Mouse (Mus musculus): ENCODE data around the gene Jaml.

Gene Jaml

GRCm38 (mm10) chr9:45121001-45121400, 42.0 kb downstream of the Jaml start:
- DNase-seq (ENCODE audit: low read depth, low spot score) = no peak

DNA sequence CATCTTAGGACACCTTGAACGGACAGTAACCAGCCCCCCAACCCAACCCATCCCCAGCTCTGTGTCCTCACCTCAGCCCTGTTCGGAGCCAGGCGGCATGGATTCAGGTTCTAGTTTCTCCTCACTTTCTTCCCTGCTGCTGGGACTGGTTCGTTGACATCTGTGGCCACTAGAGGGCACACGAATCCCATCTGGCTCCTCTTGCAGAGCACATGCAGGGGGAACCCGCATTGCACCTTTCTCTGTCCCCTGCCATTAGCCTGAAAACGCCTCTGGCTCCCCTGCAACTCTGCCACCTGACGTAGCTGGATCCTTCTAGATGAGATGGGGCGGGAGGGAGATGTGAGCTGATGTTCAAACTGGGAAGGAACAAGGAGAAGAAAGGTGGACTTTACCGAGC, 42.8 kb downstream of the Jaml start:
- peak; percentile 39 for DNase-seq (ENCODE audit: low read depth, low spot score)

- no peak for DNase-seq (ENCODE audit: low read depth, low spot score)
Measured at GRCm38 (mm10) chr9:45122209-45122761, 43.3 kb downstream of the Jaml start.

GRCm38 (mm10) chr9:45125211-45125610, 46.2 kb downstream of the Jaml start:
- no peak for DNase-seq (ENCODE audit: low read depth, low spot score)

- no peak for DNase-seq (ENCODE audit: low read depth, low spot score)
Measured at GRCm38 (mm10) chr9:45126941-45127340, 48.0 kb downstream of the Jaml start.

DNA sequence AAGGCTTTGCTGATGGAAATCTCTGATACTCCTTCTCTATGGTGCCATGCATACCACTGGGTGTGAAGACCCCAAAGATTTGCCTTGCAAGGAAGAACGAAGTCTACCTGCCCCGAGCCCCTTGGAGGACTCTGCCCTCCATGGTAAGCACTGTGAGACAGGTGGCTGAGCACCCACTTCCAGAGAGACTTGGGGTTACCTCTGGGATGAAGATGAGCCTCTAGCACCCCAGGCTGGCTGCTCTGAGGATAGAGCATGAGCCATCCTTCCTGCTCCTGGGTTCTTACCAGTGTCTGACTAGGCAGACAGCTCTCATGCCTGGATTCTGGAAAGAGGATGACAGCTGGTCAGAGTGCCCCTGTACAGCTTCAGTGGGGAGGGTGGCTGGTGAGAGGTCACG, 51.1 kb downstream of the Jaml start:
- no peak for DNase-seq (ENCODE audit: low read depth, low spot score)

- DNase-seq (ENCODE audit: low read depth, low spot score) = no peak
Measured at GRCm38 (mm10) chr9:45133484-45134310, 54.7 kb downstream of the Jaml start.

DNA sequence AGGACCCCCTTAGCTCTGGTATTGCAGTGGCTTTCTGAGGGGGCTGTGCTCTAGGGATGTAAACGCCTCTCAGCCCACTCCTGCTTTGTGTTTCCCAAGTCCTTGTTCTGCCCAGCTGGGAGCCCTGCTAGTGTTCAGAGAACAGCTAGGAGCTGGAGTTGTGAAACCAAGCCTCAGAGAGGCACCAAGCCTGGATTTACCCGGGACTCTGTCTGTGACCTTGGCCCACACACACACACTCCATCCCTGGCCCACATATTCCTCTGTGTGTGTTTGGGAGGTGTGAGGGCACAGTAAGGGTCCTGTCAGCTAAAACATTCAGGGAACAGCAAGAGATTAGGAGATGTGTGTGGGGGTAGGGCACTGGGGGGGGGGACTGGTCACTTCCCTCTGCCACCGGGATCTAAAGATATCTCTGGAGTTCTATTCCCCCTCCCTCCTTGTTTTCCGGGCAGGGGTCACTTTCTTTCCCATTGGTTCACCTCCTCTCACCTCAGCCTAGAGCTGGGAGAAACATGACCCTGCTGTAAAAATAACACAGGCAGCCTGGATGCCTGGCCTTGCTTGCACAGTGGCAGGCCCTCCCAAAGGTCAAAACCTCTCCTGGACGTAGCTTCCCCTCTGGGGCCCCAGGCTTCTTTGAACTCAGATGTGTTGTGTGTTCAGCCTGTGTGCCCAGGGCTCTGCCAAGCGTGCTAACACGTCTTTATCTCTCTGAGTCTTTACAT, 57.6 kb downstream of the Jaml start:
- no peak for DNase-seq (ENCODE audit: low read depth, low spot score)

DNA sequence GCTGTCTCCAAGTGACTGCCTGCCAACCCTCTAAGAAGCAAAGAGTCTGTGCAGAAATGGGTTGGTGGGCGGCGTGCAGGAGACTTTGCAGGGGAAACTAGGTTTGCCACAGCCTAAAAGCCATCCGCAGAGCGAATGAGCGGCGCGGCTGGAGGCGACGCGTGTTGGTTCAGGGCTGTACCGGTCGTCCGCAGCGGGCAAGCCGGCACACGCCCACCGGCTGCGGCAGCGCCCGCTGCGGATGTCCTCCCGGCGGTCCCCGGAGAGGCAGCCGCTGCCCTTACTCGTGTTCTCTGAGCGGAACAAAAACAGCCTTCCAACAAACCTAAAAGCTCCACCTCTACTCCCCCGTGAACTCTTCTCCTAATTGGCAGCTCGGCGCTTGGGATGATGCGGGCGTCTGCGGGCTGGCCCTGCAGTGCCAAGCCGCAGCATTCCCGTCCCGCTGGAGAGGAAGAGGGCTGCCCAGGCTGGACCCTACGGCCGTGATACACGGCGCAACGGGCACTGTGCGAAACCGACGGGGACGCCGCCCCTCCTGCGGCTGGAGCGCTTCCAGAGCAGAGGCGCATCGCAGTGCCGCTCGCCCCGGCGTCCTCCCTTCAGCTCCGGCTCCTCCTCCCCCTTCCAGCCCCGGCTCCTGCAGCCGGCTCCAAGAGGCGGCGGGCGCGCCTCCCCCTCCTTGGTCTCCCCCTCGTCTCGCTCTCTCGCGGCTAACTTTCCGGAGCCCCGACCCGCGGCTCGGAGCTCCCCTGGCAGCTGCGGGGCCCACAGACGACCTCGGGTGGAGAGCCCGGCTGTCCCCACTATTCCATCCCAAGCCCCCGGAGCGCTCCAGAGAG, 59.4 kb downstream of the Jaml start, which contains the start of gene Scn4b:
Gene Scn4b, plus strand, starts transcription at position 205 of the 842 bp plus-strand sequence.
- no peak for DNase-seq (ENCODE audit: low read depth, low spot score)

- DNase-seq (ENCODE audit: low read depth, low spot score) = no peak
Measured at GRCm38 (mm10) chr9:45139082-45139481, 60.1 kb downstream of the Jaml start.

DNA sequence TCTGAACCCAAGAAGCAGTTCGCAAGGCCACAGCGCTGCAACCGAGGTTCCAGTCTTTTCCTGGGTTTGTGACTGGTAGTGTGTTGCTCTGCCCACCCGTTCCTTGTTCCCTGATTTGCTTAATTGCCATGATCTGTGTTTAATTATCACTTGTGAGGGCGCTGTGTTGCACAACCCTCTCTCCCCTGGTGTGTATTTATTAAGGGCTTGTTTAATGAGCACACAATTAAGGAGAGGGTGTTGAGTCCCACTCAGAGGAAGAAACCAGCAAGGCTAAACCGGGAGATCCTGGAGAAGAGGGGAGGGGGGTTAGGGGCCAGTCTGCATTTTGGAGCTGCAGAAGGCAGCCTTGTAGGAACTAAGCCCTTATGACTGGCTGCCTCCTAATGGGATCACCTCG, 62.0 kb downstream of the Jaml start:
- no peak for DNase-seq (ENCODE audit: low read depth, low spot score)

GRCm38 (mm10) chr9:45142686-45143085, 63.7 kb downstream of the Jaml start:
- no peak for DNase-seq (ENCODE audit: low read depth, low spot score)

DNA sequence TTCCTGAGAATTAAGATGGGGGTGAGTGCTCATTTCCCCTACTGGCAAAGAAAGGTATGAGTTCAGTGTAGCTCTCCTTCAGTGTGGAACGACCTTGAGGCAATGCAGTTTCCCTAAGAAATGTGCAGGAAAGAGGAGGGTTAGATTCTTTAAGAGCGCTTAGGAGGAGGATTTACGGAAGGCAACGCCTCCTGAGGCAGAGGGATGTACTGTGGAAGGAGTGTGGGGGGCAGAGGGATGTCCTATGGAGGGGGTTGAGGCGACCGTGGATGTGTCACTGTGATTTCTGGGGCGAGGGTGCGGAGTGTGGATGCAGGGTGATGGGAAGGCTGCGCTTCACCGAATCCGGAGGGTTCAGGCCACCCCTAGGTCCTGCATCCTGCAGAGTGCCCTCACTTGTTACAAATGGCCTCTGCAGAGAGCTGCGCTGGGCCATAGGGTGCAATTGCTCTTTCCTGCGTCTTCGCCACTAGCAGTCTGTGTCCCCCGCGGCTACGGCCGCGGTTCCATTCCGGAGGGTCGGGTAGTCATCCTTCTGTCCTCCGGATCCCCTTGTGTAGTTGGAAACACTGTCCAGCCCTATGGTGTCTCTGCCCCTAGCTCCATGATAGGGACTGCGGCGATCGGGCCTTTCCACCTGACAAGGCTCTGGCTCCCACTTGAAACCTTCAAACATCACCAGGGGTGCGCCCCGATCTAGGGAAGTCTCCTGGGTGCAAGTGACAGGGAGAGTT, 66.7 kb downstream of the Jaml start:
- DNase-seq (ENCODE audit: low read depth, low spot score) = no peak

DNA sequence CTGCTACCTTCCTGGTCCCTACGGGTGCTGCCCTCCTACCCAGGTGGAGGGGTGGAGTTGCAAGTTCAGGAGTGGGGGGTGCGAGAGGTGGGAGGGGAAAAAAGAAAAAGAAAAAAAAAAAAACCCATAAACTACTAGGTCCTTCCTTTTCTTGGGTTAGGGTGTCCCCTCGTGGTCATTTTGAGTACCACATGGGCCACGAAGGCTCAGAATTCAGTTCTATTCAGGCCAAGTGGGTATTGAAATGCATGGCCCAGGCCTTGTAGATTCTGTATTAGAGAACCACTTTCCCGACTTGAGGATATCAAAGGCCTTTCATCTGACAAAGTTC, 67.2 kb downstream of the Jaml start:
- DNase-seq (ENCODE audit: low read depth, low spot score) = peak; percentile 18

DNA sequence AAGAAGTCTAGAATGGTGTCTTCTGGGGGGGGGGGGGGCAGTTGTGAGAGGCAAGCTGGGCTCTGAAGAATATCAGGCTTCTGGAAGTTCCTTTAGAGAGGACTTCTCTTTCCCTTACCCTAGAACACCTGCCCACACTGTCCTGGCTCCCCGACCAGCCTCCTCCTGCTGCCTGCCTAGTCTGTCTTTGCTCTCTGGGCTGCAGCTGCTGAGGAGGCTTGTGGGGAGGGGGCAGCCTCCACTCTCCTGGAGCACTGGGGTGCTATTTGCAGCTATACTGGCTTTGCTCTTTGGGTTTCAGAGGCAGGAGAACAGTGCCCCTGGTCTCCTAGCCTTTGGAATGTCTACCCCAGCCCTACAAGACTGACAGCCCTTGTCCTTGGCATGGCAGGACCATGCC, 72.0 kb downstream of the Jaml start:
- no peak for DNase-seq (ENCODE audit: low read depth, low spot score)

- no peak for DNase-seq (ENCODE audit: low read depth, low spot score)
Measured at GRCm38 (mm10) chr9:45153361-45153760, 74.4 kb downstream of the Jaml start.

Data from retina, adult 2 months (tissue).